29 mouse cellular contexts compared by ENCODE assay signal in the genomic region with DNA sequence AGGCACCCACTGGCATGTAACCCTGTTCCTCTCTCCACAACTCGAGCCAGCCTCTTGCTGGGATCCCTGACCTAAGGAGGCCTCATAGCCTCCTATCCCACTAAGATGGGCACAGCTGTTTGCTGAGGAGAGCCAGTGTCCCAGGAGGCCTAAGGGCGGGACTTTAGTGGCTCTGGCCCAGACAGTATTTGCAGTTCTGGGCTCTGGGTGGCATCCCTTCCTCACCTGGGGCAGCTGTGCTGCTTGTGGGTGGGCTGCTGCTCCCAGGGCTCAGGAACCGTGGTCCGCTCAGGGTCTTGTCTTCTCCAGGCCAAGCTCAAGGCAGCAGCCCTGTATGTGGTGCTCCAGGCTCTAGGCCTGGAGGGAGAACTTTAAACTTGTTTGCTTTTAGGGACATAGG. TPM values are rescaled to one million over a fixed set of nuclear protein-coding genes. Genes with fewer than 3 reads are reported as not detected.
DNase-seq lines count a peak whose midpoint lies in the region; TF ChIP-seq lines count a peak whose summit lies in the region.
"Had no signal": no experiment of that assay in that cellular context is flagged by ENCODE, and none has a peak within 500 bp of the region (broad histone marks: within the 10 kb centered on the region; RNA-seq: fewer than 3 reads in every experiment).

No protein-coding gene starts in this region.

- no peaks in the 10 kb centered on the region for H3K9me3 ChIP-seq in embryonic facial prominence, embryonic 10.5 days
- H3K9me3 ChIP-seq: forebrain, embryonic 13.5 days; limb, embryonic 12.5 days; midbrain, embryonic 13.5 days; neural tube, embryonic 13.5 days had no signal

- no peak overlapping the region for H3K9ac ChIP-seq in heart, adult 2 months (ENCODE audit: low read depth, low read length)
- H3K9ac ChIP-seq: forebrain, embryonic 13.5 days; limb, embryonic 12.5 days; midbrain, embryonic 13.5 days; neural tube, embryonic 13.5 days had no signal

- no peaks in the 10 kb centered on the region for H3K79me2 ChIP-seq in heart, adult 2 months (replicated peaks; ENCODE audit: control insufficient read depth, insufficient read depth, low read length)

- no peak for TF ChIP-seq POLR2A in heart, adult 2 months (IDR thresholded peaks at IDR 0.05; ENCODE audit: insufficient read depth, low read depth, low read length)

- H3K27ac ChIP-seq in heart, adult 2 months = no peak overlapping the region
- no peak overlapping the region for H3K27ac ChIP-seq in embryonic facial prominence, embryonic 10.5 days (replicated peaks)
- H3K27ac ChIP-seq: forebrain, embryonic 13.5 days; kidney, postnatal 0 days; limb, embryonic 12.5 days; midbrain, embryonic 13.5 days; neural tube, embryonic 13.5 days had no signal

- H3K4me1 ChIP-seq in heart, adult 2 months (ENCODE audit: control insufficient read depth, insufficient read depth, low read length) = peaks cover 3% of the 10 kb centered on the region
- peaks cover 23% of the 10 kb centered on the region for H3K4me1 ChIP-seq in embryonic facial prominence, embryonic 10.5 days

- no peak overlapping the region for H3K4me3 ChIP-seq in heart, adult 2 months
- H3K4me3 ChIP-seq in embryonic facial prominence, embryonic 10.5 days = 0 out of 2 replicates have a peak overlapping the region, but pooled peaks have one; percentile 16
- H3K4me3 ChIP-seq: forebrain, embryonic 13.5 days; limb, embryonic 12.5 days; midbrain, embryonic 13.5 days; neural tube, embryonic 13.5 days had no signal

- WGBS in heart, adult 2 months = 83% methylated on average over 4 of the region's 4 CpGs
- WGBS in embryonic facial prominence, embryonic 10.5 days = 90% methylated on average over 4 of the region's 4 CpGs

- intact Hi-C loops in heart, adult 2 months (cut with DNase I) = no loop called here

- DNase-seq in cerebellum, adult 9-11 months = peak; percentile 34
- no peak for DNase-seq in cerebellum, postnatal 4 days (ENCODE audit: low spot score in 2 of 2)
- DNase-seq in heart, adult 2 months = peak; percentile 3 to 16
- no peak for DNase-seq in heart, adult 8-10 months (ENCODE audit: low spot score)
- peak; percentile 18 for DNase-seq in kidney, postnatal 10 days
- DNase-seq in kidney, postnatal 14 days = no peak
- no peak for DNase-seq in embryonic facial prominence, embryonic 10.5 days (ENCODE audit: low spot score)
- DNase-seq in frontal cortex, postnatal 25 days (ENCODE audit: low spot score in 2 of 2) = no peak
- DNase-seq: adrenal gland, adult 2 months; adrenal gland, postnatal 36 days; cerebellum, adult 18-20 months; cerebellum, postnatal 14 days; kidney, adult 8-10 months; layer of hippocampus, adult 9-11 months; lung, postnatal 36 days; right cerebral cortex, postnatal 4 days; thymus, adult 2 months had no signal

- TF ChIP-seq EP300 in heart, adult 2 months (IDR thresholded peaks at IDR 0.05; ENCODE audit: insufficient read depth, low read depth, low read length) = no peak

- H3K27me3 ChIP-seq in heart, adult 2 months (ENCODE audit: control insufficient read depth, insufficient read depth, low read length) = no peaks in the 10 kb centered on the region
- H3K27me3 ChIP-seq in embryonic facial prominence, embryonic 10.5 days (replicated peaks; ENCODE audit: low read depth, poor library complexity, severe bottlenecking) = no peaks in the 10 kb centered on the region
- H3K27me3 ChIP-seq: CH12.LX; forebrain, embryonic 13.5 days; limb, embryonic 12.5 days; midbrain, embryonic 13.5 days; neural tube, embryonic 13.5 days had no signal

- no peaks in the 10 kb centered on the region for H3K36me3 ChIP-seq in heart, adult 2 months (ENCODE audit: control insufficient read depth, insufficient read depth, low read length)
- H3K36me3 ChIP-seq in embryonic facial prominence, embryonic 10.5 days (replicated peaks) = peaks cover 68% of the 10 kb centered on the region

- no peak for TF ChIP-seq CTCF in heart, adult 2 months (IDR thresholded peaks at IDR 0.05)

RNA-seq across cellular contexts. Expression of gene Gmppb, which starts 2.5 kb away (rescaled TPM):
- 10 to 100 TPM; 10.1 to 10.2 TPM for total RNA-seq in heart, adult 2 months (2021)
- polyA plus RNA-seq in heart, adult 2 months (2012; rRNA removed) = 9.6 and 11.2 TPM in 2 replicates
- 1 to 10 TPM; 7.3 to 9.6 (median 9.0) TPM for total RNA-seq in heart, adult 8-10 months (2022)
- polyA plus RNA-seq in embryonic facial prominence, embryonic 10.5 days (2016; fragmentation: Nextera tagmentation; extraction: Ambion mirVana) = 23.3 and 26.1 TPM in 2 replicates

RNA-seq across cellular contexts. Expression of gene Amigo3, which starts 6.4 kb away (rescaled TPM):
- 1 to 10 TPM; 1.5 to 2.0 TPM for total RNA-seq in heart, adult 2 months (2021)
- 3.1 and 5.1 TPM in 2 replicates for polyA plus RNA-seq in heart, adult 2 months (2012; rRNA removed)
- total RNA-seq in heart, adult 8-10 months (2022) = 1 to 10 TPM; 1.3 to 3.1 (median 1.6) TPM
- polyA plus RNA-seq in embryonic facial prominence, embryonic 10.5 days (2016; fragmentation: Nextera tagmentation; extraction: Ambion mirVana) = 2.7 and 2.8 TPM in 2 replicates

RNA-seq across cellular contexts. Expression of gene Mst1, which starts 33.7 kb away (rescaled TPM):
- not detected for total RNA-seq in heart, adult 2 months (2021)
- polyA plus RNA-seq in heart, adult 2 months (2012; rRNA removed) = 0.59 TPM in 1 of 2 replicates, not detected in the other
- under 1 TPM in 1 of 4 experiments, not detected in 3; 0.14 TPM for total RNA-seq in heart, adult 8-10 months (2022)
- polyA plus RNA-seq in embryonic facial prominence, embryonic 10.5 days (2016; fragmentation: Nextera tagmentation; extraction: Ambion mirVana) = 0.43 and 0.69 TPM in 2 replicates
- total RNA-seq: hematopoietic stem cell, adult 5-6 weeks; left cerebral cortex, adult 18-20 months; left cerebral cortex, postnatal 14 days; megakaryocyte-erythroid progenitor cell, adult 5-6 weeks had no signal
- polyA plus RNA-seq: forebrain, embryonic 13.5 days; heart, postnatal 0 days; hindbrain, embryonic 16.5 days had no signal

RNA-seq across cellular contexts. Expression of gene Rnf123, which starts 36.6 kb away (rescaled TPM):
- 10 to 100 TPM; 79.3 to 86.7 TPM for total RNA-seq in heart, adult 2 months (2021)
- 114 and 126 TPM in 2 replicates for polyA plus RNA-seq in heart, adult 2 months (2012; rRNA removed)
- total RNA-seq in heart, adult 8-10 months (2022) = 100 to 1,000 TPM; 103 to 132 (median 110) TPM
- polyA plus RNA-seq in embryonic facial prominence, embryonic 10.5 days (2016; fragmentation: Nextera tagmentation; extraction: Ambion mirVana) = 32.7 and 34.1 TPM in 2 replicates

RNA-seq across cellular contexts. Expression of gene Ip6k1, which starts 44.3 kb away (rescaled TPM):
- total RNA-seq in heart, adult 2 months (2021) = 10 to 100 TPM; 30.9 to 39.8 TPM
- polyA plus RNA-seq in heart, adult 2 months (2012; rRNA removed) = 46.0 and 62.1 TPM in 2 replicates
- 10 to 100 TPM; 32.4 to 54.1 (median 41.1) TPM for total RNA-seq in heart, adult 8-10 months (2022)
- 57.1 and 57.3 TPM in 2 replicates for polyA plus RNA-seq in embryonic facial prominence, embryonic 10.5 days (2016; fragmentation: Nextera tagmentation; extraction: Ambion mirVana)

Comparison
In these comparisons a context has a peak if more than half of its experiments do, and no peak if none do; other contexts are left out.
1. DNase-seq: peak in cerebellum, adult 9-11 months (single experiment), heart, adult 2 months (2 of 2) and kidney, postnatal 10 days (single experiment); none in cerebellum, postnatal 4 days (0 of 2), heart, adult 8-10 months (single experiment), kidney, postnatal 14 days (single experiment), embryonic facial prominence, embryonic 10.5 days (single experiment) and frontal cortex, postnatal 25 days (0 of 2).